Mouse (Mus musculus): ENCODE measurements around the gene Gls. TPM values are rescaled to one million over a fixed set of nuclear protein-coding genes. Genes with fewer than 3 reads are reported as not detected.

Gls gene
- polyA plus RNA-seq, 1 experiment = 15.1 TPM

DNA sequence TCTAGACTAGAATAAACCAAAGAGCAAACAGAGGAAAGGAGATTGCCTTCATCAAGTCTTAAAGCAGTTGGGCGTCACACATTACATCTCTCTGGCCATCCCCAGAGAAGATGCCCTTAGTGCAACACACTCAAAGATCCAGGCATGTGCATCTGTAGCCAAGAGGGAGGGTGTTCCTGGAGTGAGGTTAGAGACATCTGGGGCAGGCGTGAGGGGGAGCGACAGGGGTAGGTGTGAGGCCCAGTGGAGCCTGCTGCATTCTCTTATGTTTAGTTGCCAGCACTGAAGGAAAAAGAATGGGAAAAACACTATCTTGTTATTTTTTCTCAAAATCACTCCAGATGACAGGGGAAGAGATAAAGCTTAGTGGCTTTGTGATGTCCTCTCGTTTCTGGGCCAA lies 89.8 kb downstream of the Gls start:
- Histone ChIP-seq H3K79me2 (ENCODE audit: control insufficient read depth, insufficient read depth) (no peaks in the 10 kb centered on the region), H3K4me2 (ENCODE audit: low read depth) (no peak overlapping the region), H3ac (ENCODE audit: control insufficient read depth, insufficient read length) (no peak overlapping the region), H3K4me3 (no peak overlapping the region), H3K27me3 (ENCODE audit: control insufficient read depth, insufficient read depth, insufficient read length) (no peaks in the 10 kb centered on the region), H3K36me3 (ENCODE audit: control insufficient read depth, insufficient read depth) (no peaks in the 10 kb centered on the region)
- TF ChIP-seq SRF (IDR thresholded peaks at IDR 0.05; ENCODE audit: control insufficient read depth, insufficient read length, low read depth) = no peak
- TF ChIP-seq E2F4 (IDR thresholded peaks at IDR 0.05; ENCODE audit: insufficient read depth) = no peak
- no peak for TF ChIP-seq CEBPB (IDR thresholded peaks at IDR 0.05; ENCODE audit: insufficient read depth, poor library complexity, severe bottlenecking)
- no peak for TF ChIP-seq MAX (IDR thresholded peaks at IDR 0.05; ENCODE audit: low read depth)
- no peak for TF ChIP-seq POLR2AphosphoS2 (IDR thresholded peaks at IDR 0.05; ENCODE audit: insufficient read length, low read depth)
- no peak for TF ChIP-seq TCF12 (IDR thresholded peaks at IDR 0.05; ENCODE audit: insufficient read depth, poor library complexity, severe bottlenecking)
- no peak for TF ChIP-seq MYOG (IDR thresholded peaks at IDR 0.05; ENCODE audit: control insufficient read depth in 1 of 3, insufficient read depth in 1 of 3, insufficient read length in 2 of 3, low read depth in 2 of 3)
- TF ChIP-seq REST (IDR thresholded peaks at IDR 0.05; ENCODE audit: insufficient read depth, insufficient read length) = no peak
- TF ChIP-seq MYOD1 (IDR thresholded peaks at IDR 0.05; ENCODE audit: control insufficient read depth in 1 of 3, insufficient read length in 2 of 3, low read depth in 2 of 3) = no peak
- no peak for TF ChIP-seq TCF3 (IDR thresholded peaks at IDR 0.05; ENCODE audit: insufficient read length, low read depth)
- no peak for TF ChIP-seq USF1 (IDR thresholded peaks at IDR 0.05; ENCODE audit: low read depth)
- no peak for TF ChIP-seq POLR2A (IDR thresholded peaks at IDR 0.05; ENCODE audit: insufficient read length, low read depth)

DNA sequence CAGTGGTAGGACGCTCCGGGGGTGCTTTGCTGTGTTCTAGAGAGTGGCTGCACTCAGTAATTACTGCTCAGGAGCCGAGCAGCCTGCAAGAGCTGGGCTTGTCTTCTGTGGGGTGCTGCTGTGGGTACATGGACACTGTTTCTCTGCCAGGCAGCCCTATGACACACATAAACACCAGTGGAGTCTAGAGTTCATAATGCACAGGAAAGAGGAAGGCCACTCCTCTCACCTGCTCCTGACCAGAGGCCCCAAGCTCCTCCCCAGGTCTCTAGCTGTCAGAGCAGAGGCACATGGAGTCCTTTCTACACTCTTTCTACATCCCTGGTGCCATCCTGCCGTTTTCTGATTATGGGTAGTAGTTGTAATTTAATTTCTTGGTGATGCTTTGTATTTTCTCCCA lies 90.9 kb downstream of the Gls start:
- no peaks in the 10 kb centered on the region for H3K27me3 ChIP-seq (ENCODE audit: control insufficient read depth, insufficient read depth, insufficient read length)
- no peak overlapping the region for H3K4me2 ChIP-seq (ENCODE audit: low read depth)
- H3K36me3 ChIP-seq (ENCODE audit: control insufficient read depth, insufficient read depth) = no peaks in the 10 kb centered on the region
- H3K79me2 ChIP-seq (ENCODE audit: control insufficient read depth, insufficient read depth) = no peaks in the 10 kb centered on the region
- no peak overlapping the region for H3K4me3 ChIP-seq
- TF ChIP-seq USF1 (IDR thresholded peaks at IDR 0.05; ENCODE audit: low read depth) (no peak), E2F4 (IDR thresholded peaks at IDR 0.05; ENCODE audit: insufficient read depth) (no peak), MYOD1 (IDR thresholded peaks at IDR 0.05; ENCODE audit: control insufficient read depth in 1 of 3, insufficient read length in 2 of 3, low read depth in 2 of 3) (no peak), REST (IDR thresholded peaks at IDR 0.05; ENCODE audit: insufficient read depth, insufficient read length) (no peak), MAX (IDR thresholded peaks at IDR 0.05; ENCODE audit: low read depth) (no peak), CEBPB (IDR thresholded peaks at IDR 0.05; ENCODE audit: insufficient read depth, poor library complexity, severe bottlenecking) (no peak), TCF3 (IDR thresholded peaks at IDR 0.05; ENCODE audit: insufficient read length, low read depth) (no peak)
- H3ac ChIP-seq (ENCODE audit: control insufficient read depth, insufficient read length) = no peak overlapping the region

DNA sequence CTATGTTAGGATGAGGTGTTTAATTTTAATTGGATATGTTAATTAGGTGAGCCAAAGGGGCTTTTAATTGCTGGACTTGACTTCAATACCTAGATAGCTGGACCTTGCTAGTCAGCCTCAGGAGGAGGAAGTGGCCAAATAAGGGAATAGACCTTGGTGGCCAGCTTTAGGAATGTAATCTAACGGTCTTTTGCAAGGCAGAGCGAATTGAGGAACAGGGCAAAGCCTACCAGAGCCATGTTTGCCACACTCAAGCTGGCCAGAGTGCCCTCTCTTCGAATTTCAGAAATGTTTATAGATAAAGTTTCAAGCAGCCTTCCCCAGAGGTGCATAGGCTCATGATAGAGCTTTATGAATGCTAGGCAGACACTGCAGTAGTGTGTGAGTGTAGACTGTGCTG lies 91.5 kb downstream of the Gls start:
- Histone ChIP-seq H3K36me3 (ENCODE audit: control insufficient read depth, insufficient read depth) (no peaks in the 10 kb centered on the region), H3K79me2 (ENCODE audit: control insufficient read depth, insufficient read depth) (no peaks in the 10 kb centered on the region)

DNA sequence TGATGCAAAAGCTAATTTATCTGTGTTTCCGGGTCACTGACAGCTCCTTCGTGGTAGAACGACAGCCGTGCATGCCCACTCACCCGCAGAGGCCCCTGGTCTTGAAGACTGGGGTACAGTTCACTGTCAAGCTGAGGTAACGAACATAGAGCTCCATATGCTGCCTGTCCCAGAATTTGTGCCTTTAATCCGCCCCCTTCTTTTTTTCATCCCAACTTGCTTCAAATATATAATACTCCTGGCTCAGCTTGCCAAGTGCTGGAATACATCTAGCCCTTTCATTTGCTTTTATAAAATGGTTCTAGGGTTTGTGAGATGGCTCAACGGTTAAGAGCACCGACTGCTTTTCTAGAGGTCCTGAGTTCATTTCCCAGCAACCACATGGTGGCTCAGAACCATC lies 92.5 kb downstream of the Gls start:
- Histone ChIP-seq H3K4me2 (ENCODE audit: low read depth) (no peak overlapping the region), H3K36me3 (ENCODE audit: control insufficient read depth, insufficient read depth) (no peaks in the 10 kb centered on the region), H3K27me3 (ENCODE audit: control insufficient read depth, insufficient read depth, insufficient read length) (no peaks in the 10 kb centered on the region), H3K79me2 (ENCODE audit: control insufficient read depth, insufficient read depth) (no peaks in the 10 kb centered on the region), H3K4me3 (no peak overlapping the region), H3ac (ENCODE audit: control insufficient read depth, insufficient read length) (no peak overlapping the region)
- TF ChIP-seq TCF3 (IDR thresholded peaks at IDR 0.05; ENCODE audit: insufficient read length, low read depth) (no peak), POLR2AphosphoS2 (IDR thresholded peaks at IDR 0.05; ENCODE audit: insufficient read length, low read depth) (no peak), MYOG (IDR thresholded peaks at IDR 0.05; ENCODE audit: control insufficient read depth in 1 of 3, insufficient read depth in 1 of 3, insufficient read length in 2 of 3, low read depth in 2 of 3) (no peak), MYOD1 (IDR thresholded peaks at IDR 0.05; ENCODE audit: control insufficient read depth in 1 of 3, insufficient read length in 2 of 3, low read depth in 2 of 3) (no peak), E2F4 (IDR thresholded peaks at IDR 0.05; ENCODE audit: insufficient read depth) (no peak), REST (IDR thresholded peaks at IDR 0.05; ENCODE audit: insufficient read depth, insufficient read length) (no peak), SRF (IDR thresholded peaks at IDR 0.05; ENCODE audit: control insufficient read depth, insufficient read length, low read depth) (no peak), TCF12 (IDR thresholded peaks at IDR 0.05; ENCODE audit: insufficient read depth, poor library complexity, severe bottlenecking) (no peak), CEBPB (IDR thresholded peaks at IDR 0.05; ENCODE audit: insufficient read depth, poor library complexity, severe bottlenecking) (no peak), POLR2A (IDR thresholded peaks at IDR 0.05; ENCODE audit: insufficient read length, low read depth) (no peak)

More for the DNA sequence above, 91.5 kb downstream of the Gls start:
- Histone ChIP-seq H3K27me3 (ENCODE audit: control insufficient read depth, insufficient read depth, insufficient read length) (no peaks in the 10 kb centered on the region), H3K4me3 (no peak overlapping the region), H3ac (ENCODE audit: control insufficient read depth, insufficient read length) (no peak overlapping the region), H3K4me2 (ENCODE audit: low read depth) (no peak overlapping the region)
- no peak for TF ChIP-seq E2F4 (IDR thresholded peaks at IDR 0.05; ENCODE audit: insufficient read depth)
- no peak for TF ChIP-seq TCF12 (IDR thresholded peaks at IDR 0.05; ENCODE audit: insufficient read depth, poor library complexity, severe bottlenecking)
- no peak for TF ChIP-seq MYOG (IDR thresholded peaks at IDR 0.05; ENCODE audit: control insufficient read depth in 1 of 3, insufficient read depth in 1 of 3, insufficient read length in 2 of 3, low read depth in 2 of 3)
- TF ChIP-seq USF1 (IDR thresholded peaks at IDR 0.05; ENCODE audit: low read depth) = no peak
- no peak for TF ChIP-seq MAX (IDR thresholded peaks at IDR 0.05; ENCODE audit: low read depth)
- TF ChIP-seq TCF3 (IDR thresholded peaks at IDR 0.05; ENCODE audit: insufficient read length, low read depth) = no peak
- no peak for TF ChIP-seq POLR2A (IDR thresholded peaks at IDR 0.05; ENCODE audit: insufficient read length, low read depth)
- no peak for TF ChIP-seq CEBPB (IDR thresholded peaks at IDR 0.05; ENCODE audit: insufficient read depth, poor library complexity, severe bottlenecking)
- no peak for TF ChIP-seq REST (IDR thresholded peaks at IDR 0.05; ENCODE audit: insufficient read depth, insufficient read length)
- no peak for TF ChIP-seq MYOD1 (IDR thresholded peaks at IDR 0.05; ENCODE audit: control insufficient read depth in 1 of 3, insufficient read length in 2 of 3, low read depth in 2 of 3)
- no peak for TF ChIP-seq POLR2AphosphoS2 (IDR thresholded peaks at IDR 0.05; ENCODE audit: insufficient read length, low read depth)
- TF ChIP-seq SRF (IDR thresholded peaks at IDR 0.05; ENCODE audit: control insufficient read depth, insufficient read length, low read depth) = no peak

DNA sequence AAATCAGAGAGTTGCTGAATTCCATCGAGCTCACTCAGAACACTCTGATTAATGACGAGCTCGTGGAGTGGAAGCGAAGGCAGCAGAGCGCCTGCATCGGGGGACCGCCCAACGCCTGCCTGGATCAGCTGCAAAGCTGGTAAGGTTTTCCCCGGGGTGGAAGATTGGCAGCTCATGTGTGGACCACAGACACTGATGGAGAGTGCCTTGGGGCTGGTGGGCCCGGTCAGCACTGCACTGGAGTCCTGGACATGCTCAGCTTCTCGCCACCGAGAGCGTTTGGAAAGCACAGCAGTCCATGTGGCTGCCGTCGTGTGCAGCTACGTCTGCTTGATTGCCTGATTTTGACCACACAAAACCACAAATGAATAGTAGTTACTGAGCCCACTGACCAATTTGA lies 95.7 kb downstream of the Gls start:
- peaks cover 8% of the 10 kb centered on the region for H3K36me3 ChIP-seq (ENCODE audit: control insufficient read depth, insufficient read depth)
- TF ChIP-seq E2F4 (IDR thresholded peaks at IDR 0.05; ENCODE audit: insufficient read depth) (no peak), MYOG (IDR thresholded peaks at IDR 0.05; ENCODE audit: control insufficient read depth in 1 of 3, insufficient read depth in 1 of 3, insufficient read length in 2 of 3, low read depth in 2 of 3) (no peak), USF1 (IDR thresholded peaks at IDR 0.05; ENCODE audit: low read depth) (no peak), TCF3 (IDR thresholded peaks at IDR 0.05; ENCODE audit: insufficient read length, low read depth) (no peak), MAX (IDR thresholded peaks at IDR 0.05; ENCODE audit: low read depth) (no peak), POLR2AphosphoS2 (IDR thresholded peaks at IDR 0.05; ENCODE audit: insufficient read length, low read depth) (no peak), MYOD1 (IDR thresholded peaks at IDR 0.05; ENCODE audit: control insufficient read depth in 1 of 3, insufficient read length in 2 of 3, low read depth in 2 of 3) (no peak), POLR2A (IDR thresholded peaks at IDR 0.05; ENCODE audit: insufficient read length, low read depth) (no peak), SRF (IDR thresholded peaks at IDR 0.05; ENCODE audit: control insufficient read depth, insufficient read length, low read depth) (no peak), REST (IDR thresholded peaks at IDR 0.05; ENCODE audit: insufficient read depth, insufficient read length) (no peak), CEBPB (IDR thresholded peaks at IDR 0.05; ENCODE audit: insufficient read depth, poor library complexity, severe bottlenecking) (no peak), TCF12 (IDR thresholded peaks at IDR 0.05; ENCODE audit: insufficient read depth, poor library complexity, severe bottlenecking) (no peak)
- H3ac ChIP-seq (ENCODE audit: control insufficient read depth, insufficient read length) = no peak overlapping the region
- H3K79me2 ChIP-seq (ENCODE audit: control insufficient read depth, insufficient read depth) = no peaks in the 10 kb centered on the region
- no peak overlapping the region for H3K4me3 ChIP-seq
- no peaks in the 10 kb centered on the region for H3K27me3 ChIP-seq (ENCODE audit: control insufficient read depth, insufficient read depth, insufficient read length)
- no peak overlapping the region for H3K4me2 ChIP-seq (ENCODE audit: low read depth)

All from myocyte (in vitro differentiated cells).